8 mouse cellular contexts compared by ENCODE assay signal in the genomic region with DNA sequence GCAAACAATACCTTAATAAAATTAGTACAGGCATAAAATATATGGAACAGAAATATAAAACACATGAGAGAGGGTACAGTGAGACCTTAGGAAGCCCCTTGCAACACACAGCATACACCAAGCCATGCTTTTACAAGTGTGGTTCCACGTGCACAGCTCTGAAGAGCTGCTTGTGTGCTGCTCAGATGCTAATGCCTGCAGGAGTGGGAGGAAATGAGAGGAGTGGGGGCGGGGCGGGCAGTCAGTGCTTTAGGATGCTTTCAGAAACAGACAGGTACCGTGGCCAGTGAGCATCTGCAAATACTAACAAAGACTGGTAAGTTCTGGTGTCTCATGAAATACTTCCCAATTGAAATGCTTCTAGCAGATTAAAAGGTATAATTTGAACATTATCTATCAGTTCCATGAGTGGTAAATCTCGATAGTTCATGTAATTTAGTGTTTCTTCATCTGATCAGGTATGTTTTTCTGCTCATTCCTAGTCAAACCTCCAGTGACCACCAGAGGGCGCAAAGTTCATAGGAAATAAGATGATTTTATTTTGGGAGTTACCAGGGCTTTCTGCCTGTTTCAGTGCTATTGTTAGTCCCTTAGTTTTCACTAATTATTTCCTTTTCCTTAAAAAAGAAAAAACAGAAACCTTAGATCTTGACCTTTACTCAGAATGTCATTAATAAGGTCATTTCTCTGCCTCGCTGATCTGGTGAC. TPM values are rescaled to one million over a fixed set of nuclear protein-coding genes. Genes with fewer than 3 reads are reported as not detected.
DNase-seq lines count a peak whose midpoint lies in the region; ATAC-seq and TF ChIP-seq lines count a peak whose summit lies in the region.

No protein-coding gene starts in this region.

- peaks cover 6% of the 10 kb centered on the region; the same call in 1 of the 2 replicates for H3K36me3 ChIP-seq in liver, embryonic 14.5 days (replicated peaks; ENCODE audit: control insufficient read depth, insufficient read depth, low read depth)

- no peak for TF ChIP-seq EP300 in liver, embryonic 14.5 days (IDR thresholded peaks at IDR 0.05; ENCODE audit: low read depth)

- H3K27ac ChIP-seq in liver, embryonic 14.5 days = no peak overlapping the region

- peak; percentile 75 for DNase-seq in CD4-positive, CD25-positive, alpha-beta regulatory T cell, adult 2 months (ENCODE audit: low read depth, low spot score)
- peak; percentile 87 for DNase-seq in NIH3T3 (ENCODE audit: low read depth)
- peak; percentile 60 for DNase-seq in cerebellum, adult 9-11 months
- peak; percentile 58 to 94 for DNase-seq in frontal cortex, adult 2 months (ENCODE audit: extremely low spot score in 1 of 2, low spot score in 1 of 2)
- peak; percentile 83 for DNase-seq in kidney, postnatal 10 days
- DNase-seq in liver, embryonic 14.5 days (ENCODE audit: low read depth in 3 of 3, low spot score in 3 of 3) = peak in 1 of 3 experiments; percentile 39
- DNase-seq in ovary, postnatal 14 days (ENCODE audit: low spot score) = peak; percentile 61
- peak; percentile 42 to 60 for DNase-seq in urinary bladder, postnatal 36 days (ENCODE audit: low spot score in 2 of 2)

- H3K4me3 ChIP-seq in liver, embryonic 14.5 days (ENCODE audit: insufficient read depth in 1 of 2, low read depth in 2 of 2, low read length in 2 of 2) = no peak overlapping the region

- no peak for ATAC-seq in liver, embryonic 14.5 days (ENCODE audit: insufficient read depth)

- peak; percentile 64; the same call in 1 of the 2 replicates for TF ChIP-seq CTCF in liver, embryonic 14.5 days (IDR thresholded peaks at IDR 0.05; ENCODE audit: low read depth)

- 36% methylated on average over 7 of the region's 7 CpGs for WGBS in liver, embryonic 14.5 days (ENCODE audit: insufficient replicate concordance)

- no peaks in the 10 kb centered on the region for H3K9me3 ChIP-seq in liver, embryonic 14.5 days (ENCODE audit: control insufficient read depth, low read length)

- no peaks in the 10 kb centered on the region for H3K4me1 ChIP-seq in liver, embryonic 14.5 days (replicated peaks; ENCODE audit: control insufficient read depth in 2 of 2, insufficient read depth in 2 of 2, low read length in 1 of 2)

- H3K27me3 ChIP-seq in liver, embryonic 14.5 days (ENCODE audit: control insufficient read depth, insufficient read depth, low read length) = no peaks in the 10 kb centered on the region

- no peak overlapping the region for H3K9ac ChIP-seq in liver, embryonic 14.5 days (replicated peaks)

- H3K4me2 ChIP-seq in liver, embryonic 14.5 days (ENCODE audit: low read depth) = no peak overlapping the region

RNA-seq across cellular contexts. Expression of gene Acbd6, which starts 17.2 kb away (rescaled TPM):
- 86.1 and 90.0 TPM in 2 replicates for polyA plus RNA-seq in frontal cortex, adult 2 months (2012; rRNA removed)
- polyA plus RNA-seq in liver, embryonic 14.5 days (2012; rRNA removed) = 32.4 and 36.6 TPM in 2 replicates
- polyA plus RNA-seq in liver, embryonic 14.5 days (2014; fragmentation: Nextera tagmentation; extraction: Ambion mirVana) = 40.0 and 48.8 TPM in 2 replicates
